Mouse (Mus musculus) MEL (cell line): Measurements from ENCODE around the gene Mrpl39.

ENCODE experiments used
- CHD1 ChIP-seq: IDR thresholded peaks from 2 replicates; pipeline ENCODE4 v1.6.1; 2012; ENCODE audit warnings: low read depth, mild to moderate bottlenecking, inconsistent platforms, low read length, improper control_type of control experiment
- CTCF ChIP-seq, 3 experiments: IDR thresholded peaks in 2 of 3; conservative IDR thresholded peaks in 1 of 3; 2 replicates each; pipeline ENCODE4 v1.5.1; 2011 to 2012; ENCODE audit warnings: low read length in 3 of 3, low read depth in 2 of 3, mild to moderate bottlenecking in 2 of 3, improper control_type of control experiment in 1 of 3, inconsistent platforms in 1 of 3, mixed read lengths in 1 of 3, moderate library complexity in 1 of 3; ENCODE audit not compliant: control insufficient read depth in 1 of 3, insufficient read depth in 1 of 3, poor library complexity in 1 of 3, severe bottlenecking in 1 of 3
- ETS1 ChIP-seq: IDR thresholded peaks from 2 replicates; pipeline ENCODE4 v1.6.1; 2012; ENCODE audit warnings: low read depth, mild to moderate bottlenecking, inconsistent platforms, low read length, improper control_type of control experiment, moderate library complexity
- GABPA ChIP-seq: IDR thresholded peaks from 2 replicates; pipeline ENCODE4 v1.6.1; 2012; ENCODE audit warnings: low read depth, mild to moderate bottlenecking, inconsistent platforms, low read length, improper control_type of control experiment, moderate library complexity
- GATA1 ChIP-seq: IDR thresholded peaks from 2 replicates; pipeline ENCODE4 v1.6.1; 2011; ENCODE audit warnings: low read depth, low read length, improper control_type of control experiment
- MEF2A ChIP-seq: IDR thresholded peaks from 2 replicates; pipeline ENCODE4 v1.6.1; 2014; ENCODE audit warnings: low read depth, mild to moderate bottlenecking, inconsistent platforms, low read length, improper control_type of control experiment; ENCODE audit not compliant: poor library complexity, insufficient replicate concordance, severe bottlenecking; ENCODE audit errors: extremely low read depth
- POLR2A ChIP-seq, 2 experiments: IDR thresholded peaks; 2 replicates each; pipeline ENCODE4 v1.6.1; 2011 to 2012; ENCODE audit warnings: low read length in 2 of 2, mild to moderate bottlenecking in 2 of 2, control low read depth in 1 of 2, improper control_type of control experiment in 1 of 2, low read depth in 1 of 2, moderate library complexity in 1 of 2; ENCODE audit not compliant: control insufficient read depth in 1 of 2, insufficient read depth in 1 of 2, poor library complexity in 1 of 2
- RAD21 ChIP-seq: IDR thresholded peaks from 2 replicates; pipeline ENCODE4 v1.6.1; 2011; ENCODE audit warnings: mild to moderate bottlenecking, low read depth, low read length, improper control_type of control experiment
- SIN3A ChIP-seq: IDR thresholded peaks from 2 replicates; pipeline ENCODE4 v1.6.1; 2012; ENCODE audit warnings: low read length, improper control_type of control experiment, inconsistent platforms
- TCF12 ChIP-seq: IDR thresholded peaks from 2 replicates; pipeline ENCODE4 v1.6.1; 2014; ENCODE audit warnings: low read depth, mild to moderate bottlenecking, inconsistent platforms, low read length, improper control_type of control experiment, moderate library complexity
- ZC3H11A ChIP-seq: IDR thresholded peaks from 2 replicates; pipeline ENCODE4 v1.6.1; 2012; ENCODE audit warnings: low read depth, mild to moderate bottlenecking, inconsistent platforms, low read length, improper control_type of control experiment
- ZKSCAN1 ChIP-seq: IDR thresholded peaks from 2 replicates; pipeline ENCODE4 v1.6.1; 2012; ENCODE audit warnings: low read depth, mild to moderate bottlenecking, inconsistent platforms, low read length, improper control_type of control experiment, moderate library complexity

DNA sequence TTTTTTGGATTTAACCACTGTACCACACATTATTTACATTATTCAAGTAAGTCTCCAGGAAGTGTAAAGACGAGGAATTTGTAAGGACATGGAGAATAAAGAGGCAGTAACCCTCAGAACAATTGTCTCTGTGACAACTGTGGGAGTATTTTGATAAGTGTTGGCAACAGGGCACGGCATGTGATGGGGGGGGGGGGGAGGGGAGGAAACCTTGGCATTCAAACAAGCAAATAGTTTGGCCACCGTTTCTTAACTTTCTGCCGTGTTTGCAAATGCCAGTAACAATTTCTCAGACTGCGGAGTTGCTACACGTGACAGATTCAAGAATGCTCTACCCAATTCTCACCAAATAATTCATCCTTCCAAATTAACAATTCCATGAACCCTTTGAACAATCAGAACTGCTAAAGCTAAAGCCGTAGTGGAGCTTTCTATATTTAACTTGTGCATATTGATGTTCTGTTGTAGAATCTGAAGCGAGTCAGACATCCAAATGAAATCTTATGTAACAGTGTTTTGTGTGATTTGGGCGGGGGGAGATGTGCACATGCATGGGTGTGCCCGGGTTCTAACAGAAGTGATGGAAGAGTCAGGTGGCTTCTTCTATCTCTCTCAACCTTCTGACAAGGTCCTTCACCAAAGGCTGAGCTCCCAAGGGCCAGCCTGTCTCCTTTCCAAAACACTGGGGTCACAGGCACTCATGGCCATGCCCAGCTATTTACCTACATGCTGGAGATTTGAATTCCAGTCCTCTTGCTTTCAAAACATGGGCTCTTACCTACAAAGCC lies 9.4 kb upstream of the Mrpl39 start:
- TF ChIP-seq GABPA (no peak), TCF12 (no peak), ETS1 (no peak), POLR2A (IDR thresholded peaks at IDR 0.05; ENCODE audit: control insufficient read depth in 1 of 2, insufficient read depth in 1 of 2, low read depth in 1 of 2, low read length in 2 of 2, poor library complexity in 1 of 2) (no peak), CHD1 (no peak), CTCF (IDR thresholded peaks at IDR 0.05 in 2 of 3, conservative IDR thresholded peaks at IDR 0.05 in 1 of 3; ENCODE audit: control insufficient read depth in 1 of 3, insufficient read depth in 1 of 3, low read depth in 2 of 3, low read length in 3 of 3, poor library complexity in 1 of 3, severe bottlenecking in 1 of 3) (no peak), ZC3H11A (no peak), SIN3A (no peak), GATA1 (no peak), RAD21 (no peak), MEF2A (no peak), ZKSCAN1 (no peak)
